Mouse (Mus musculus) small intestine, adult 2 months (tissue): Measurements from ENCODE around the gene Slc22a23. TPM values are rescaled to one million over a fixed set of nuclear protein-coding genes. Genes with fewer than 3 reads are reported as not detected.

ENCODE experiments used
- H3K27ac ChIP-seq: fragments of 200-500 bp; 2 replicates; pipeline ENCODE4 v1.5.1; 2012; ENCODE audit warnings: low read depth, low read length, control low read depth, inconsistent platforms; ENCODE audit not compliant: insufficient read depth
- H3K27me3 ChIP-seq: fragments of 200-500 bp; 2 replicates; pipeline ENCODE4 v1.6.1; 2012; ENCODE audit warnings: mild to moderate bottlenecking, moderate library complexity, low read length, inconsistent platforms; ENCODE audit not compliant: control insufficient read depth, insufficient read depth
- H3K36me3 ChIP-seq: fragments of 200-500 bp; 2 replicates; pipeline ENCODE4 v1.6.1; 2012; ENCODE audit warnings: mild to moderate bottlenecking, low read length, control low read depth, inconsistent platforms; ENCODE audit not compliant: control insufficient read depth, insufficient read depth
- H3K4me1 ChIP-seq: fragments of 200-500 bp; 2 replicates; pipeline ENCODE4 v1.6.1; 2012; ENCODE audit warnings: low read length, inconsistent platforms, mixed read lengths; ENCODE audit not compliant: control insufficient read depth, insufficient read depth, insufficient read length
- H3K4me3 ChIP-seq: fragments of 200-500 bp; 2 replicates; pipeline ENCODE4 v1.5.1; 2012; ENCODE audit warnings: low read depth, mild to moderate bottlenecking, control low read depth, inconsistent platforms, low read length, moderate library complexity
- CTCF ChIP-seq: fragments of 200-500 bp; IDR thresholded peaks from 2 replicates; pipeline ENCODE4 v1.5.1; 2012; ENCODE audit warnings: low read depth, mild to moderate bottlenecking, control low read depth, inconsistent platforms, low read length, moderate library complexity, mixed read lengths; ENCODE audit not compliant: insufficient replicate concordance, insufficient read length; ENCODE audit errors: extremely low read depth
- POLR2A ChIP-seq: fragments of 200-500 bp; IDR thresholded peaks from 2 replicates; pipeline ENCODE4 v1.6.1; 2012; ENCODE audit warnings: low read depth, mild to moderate bottlenecking, control low read depth, inconsistent platforms, low read length, moderate library complexity
- WGBS: fragments of 180-500 bp; shearing (Covaris S2); methylation state at CpG from one replicate; pipeline ENCODE4 v1.1.7; 2018; 5-methylcytosine and 5-hydroxymethylcytosine counted together
- polyA plus RNA-seq: library from polyadenylated mRNA; depleted of rRNA; stranded (reverse); fragments of >200 nt; gene quantifications from 2 replicates; pipeline ENCODE4 v1.2.3, GENCODE M21; 2012

The Slc22a23 gene
- polyA plus RNA-seq, 1 experiment, result 52.9 TPM

DNA sequence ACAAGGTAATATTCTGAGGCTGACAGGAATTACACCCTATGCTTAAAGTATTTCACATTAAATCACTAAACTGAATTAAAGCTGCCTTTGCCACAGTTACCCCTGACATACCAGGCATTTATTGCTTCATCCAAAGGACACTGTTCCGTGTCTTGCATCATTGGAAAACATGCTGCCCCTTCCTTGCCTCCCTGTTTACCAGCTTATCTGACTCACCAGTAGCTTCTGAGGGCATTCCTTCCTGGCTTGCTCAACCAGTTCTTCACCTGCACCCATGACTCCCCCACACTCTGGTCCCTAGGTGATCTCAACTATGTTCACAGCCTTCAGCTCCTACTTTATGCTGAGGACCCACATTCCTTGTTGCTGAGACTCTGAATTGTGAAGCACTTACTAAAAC, 54.6 kb downstream of the Slc22a23 start:
- 52% methylated on average over 1 of the region's 1 CpGs for WGBS

GRCm38 (mm10) chr13:34289567-34289966, 55.4 kb downstream of the Slc22a23 start:
- no peak for TF ChIP-seq CTCF
- no peak overlapping the region for H3K27ac ChIP-seq

More for the DNA sequence above, 54.6 kb downstream of the Slc22a23 start:
- H3K27me3 ChIP-seq, result no peaks in the 10 kb centered on the region
- no peaks in the 10 kb centered on the region for H3K4me1 ChIP-seq
- no peak overlapping the region for H3K27ac ChIP-seq
- H3K4me3 ChIP-seq, result no peak overlapping the region
- TF ChIP-seq POLR2A, result no peak
- TF ChIP-seq CTCF, result no peak
- no peaks in the 10 kb centered on the region; the same call in 1 of the 2 replicates for H3K36me3 ChIP-seq

GRCm38 (mm10) chr13:34288129-34288528, 56.9 kb downstream of the Slc22a23 start:
- H3K36me3 ChIP-seq, result no peaks in the 10 kb centered on the region; the same call in 1 of the 2 replicates
- TF ChIP-seq POLR2A, result no peak
- TF ChIP-seq CTCF, result no peak
- no peaks in the 10 kb centered on the region for H3K27me3 ChIP-seq
- H3K4me1 ChIP-seq, result no peaks in the 10 kb centered on the region
- H3K27ac ChIP-seq, result no peak overlapping the region
- H3K4me3 ChIP-seq, result no peak overlapping the region
- 65% methylated on average over 2 of the region's 2 CpGs for WGBS

More at GRCm38 (mm10) chr13:34289567-34289966, 55.4 kb downstream of the Slc22a23 start:
- Histone ChIP-seq H3K4me1 (no peaks in the 10 kb centered on the region), H3K36me3 (no peaks in the 10 kb centered on the region; the same call in 1 of the 2 replicates), H3K4me3 (no peak overlapping the region), H3K27me3 (no peaks in the 10 kb centered on the region)
- WGBS, result 88% methylated on average over 2 of the region's 2 CpGs

- Histone ChIP-seq H3K27me3 (no peaks in the 10 kb centered on the region), H3K4me3 (no peak overlapping the region)
These were observed 57.3 kb downstream of the Slc22a23 start for GRCm38 (mm10) chr13:34287601-34288083.

DNA sequence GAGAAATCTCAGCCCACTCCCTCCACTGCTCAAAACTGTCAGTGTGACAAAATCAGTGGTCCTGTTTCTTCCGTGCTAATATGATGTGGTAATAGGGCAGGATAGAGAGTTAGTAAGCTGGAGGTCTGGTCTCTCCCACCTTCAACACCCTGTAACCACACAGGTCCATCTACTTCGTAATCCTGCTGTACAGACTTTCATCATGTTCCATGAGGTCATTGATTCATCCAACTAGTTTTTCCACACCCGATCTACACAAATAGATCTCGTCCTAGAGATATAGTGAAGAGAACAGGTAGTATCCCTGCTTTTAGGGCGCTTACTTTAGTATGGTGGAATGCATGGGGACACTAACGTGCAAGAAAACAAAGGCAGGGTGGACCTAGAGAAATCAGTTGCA, 63.6 kb downstream of the Slc22a23 start:
- H3K27ac ChIP-seq, result no peak overlapping the region
- H3K36me3 ChIP-seq, result no peaks in the 10 kb centered on the region
- 93% methylated on average over 6 of the region's 6 CpGs for WGBS
- no peaks in the 10 kb centered on the region for H3K4me1 ChIP-seq
- H3K4me3 ChIP-seq, result no peak overlapping the region
- TF ChIP-seq CTCF, result no peak
- no peak for TF ChIP-seq POLR2A
- no peaks in the 10 kb centered on the region for H3K27me3 ChIP-seq

More at GRCm38 (mm10) chr13:34287601-34288083, 57.3 kb downstream of the Slc22a23 start:
- 40% methylated on average over 9 of the region's 9 CpGs for WGBS
- Histone ChIP-seq H3K27ac (no peak overlapping the region), H3K4me1 (no peaks in the 10 kb centered on the region), H3K36me3 (no peaks in the 10 kb centered on the region; the same call in 1 of the 2 replicates)
- TF ChIP-seq POLR2A, result no peak
- no peak for TF ChIP-seq CTCF

DNA sequence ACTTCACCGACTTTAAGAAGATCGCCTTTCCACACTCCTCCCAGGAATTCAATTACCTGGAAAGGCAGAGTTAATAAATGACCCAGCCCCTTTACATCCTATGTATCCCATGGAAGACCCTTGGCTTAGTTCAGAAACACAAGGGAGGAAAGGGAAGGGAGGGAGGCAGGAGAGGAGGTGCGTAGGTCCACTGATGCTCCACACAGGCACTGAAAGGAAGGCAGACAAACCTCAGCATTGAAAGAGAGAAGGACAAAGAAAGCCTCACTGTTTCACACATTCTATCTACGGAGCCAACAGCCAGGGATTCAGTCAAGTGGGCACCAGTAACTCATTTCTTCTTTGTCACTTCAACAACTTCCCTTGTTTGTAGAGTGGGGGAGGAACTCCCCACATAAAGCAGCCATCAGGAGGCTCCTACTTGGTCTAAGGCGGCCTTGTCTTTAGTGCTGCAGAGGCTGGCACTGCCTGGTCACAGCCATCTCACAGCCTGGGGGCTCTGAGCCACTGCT, 66.2 kb downstream of the Slc22a23 start:
- Histone ChIP-seq H3K4me3 (no peak overlapping the region), H3K27me3 (no peaks in the 10 kb centered on the region), H3K27ac (no peak overlapping the region), H3K36me3 (no peaks in the 10 kb centered on the region), H3K4me1 (peaks cover 9% of the 10 kb centered on the region; the same call in 1 of the 2 replicates)
- TF ChIP-seq CTCF (no peak), POLR2A (no peak)
- 90% methylated on average over 5 of the region's 5 CpGs for WGBS

DNA sequence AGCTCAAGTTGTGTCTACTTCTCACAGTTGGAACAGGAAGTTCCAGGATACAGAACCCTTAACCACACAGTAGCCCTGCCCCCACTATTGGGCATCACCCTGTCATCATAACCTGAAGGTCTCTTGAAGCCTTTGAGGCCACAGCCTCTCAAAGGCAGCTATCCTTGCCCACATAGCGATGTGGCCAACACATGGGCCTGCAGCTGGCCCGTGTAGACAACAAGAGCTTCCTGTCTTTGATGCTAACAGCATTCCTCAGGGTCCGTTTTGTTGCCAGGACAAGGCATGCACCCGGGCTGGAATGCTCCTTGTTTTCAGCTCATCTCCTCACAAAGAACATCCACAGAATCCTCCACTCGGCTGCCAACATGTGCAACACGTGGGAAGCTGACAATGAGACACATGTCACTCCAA, 66.7 kb downstream of the Slc22a23 start:
- WGBS, result 65% methylated on average over 6 of the region's 6 CpGs
- TF ChIP-seq CTCF (no peak), POLR2A (no peak)
- Histone ChIP-seq H3K4me1 (peaks cover 9% of the 10 kb centered on the region; the same call in 1 of the 2 replicates), H3K36me3 (no peaks in the 10 kb centered on the region), H3K27me3 (no peaks in the 10 kb centered on the region), H3K4me3 (no peak overlapping the region), H3K27ac (no peak overlapping the region)
